Mouse (Mus musculus) lung, postnatal 0 days (tissue): ENCODE measurements around the gene Trf. TPM values are rescaled to one million over a fixed set of nuclear protein-coding genes. Genes with fewer than 3 reads are reported as not detected.

ENCODE experiments used
- ATAC-seq: fragments of 200-750 bp; cut with Nextera tagmentation; 2 replicates; pipeline ENCODE4 v1.8.0; 2017; ENCODE audit warnings: moderate library complexity
- DNase-seq: peaks from one replicate; pipeline ENCODE4 v3.0.0-alpha.2; 2016; ENCODE audit warnings: low spot score
- H3K27ac ChIP-seq: fragments of 300-500 bp; sonication (generic); 2 replicates; pipeline ENCODE4 v1.5.1; 2014; ENCODE audit warnings: antibody characterized with exemption, mild to moderate bottlenecking, low read length, mixed read lengths
- H3K27me3 ChIP-seq: fragments of 300-500 bp; sonication (generic); replicated peaks from 2 replicates; pipeline ENCODE4 v1.6.1; 2014; ENCODE audit warnings: low read length, mixed read lengths; ENCODE audit not compliant: insufficient read depth
- H3K36me3 ChIP-seq: fragments of 300-500 bp; sonication (generic); 2 replicates; pipeline ENCODE4 v1.6.1; 2014; ENCODE audit warnings: low read length, mixed read lengths; ENCODE audit not compliant: insufficient read depth
- H3K4me1 ChIP-seq: fragments of 300-500 bp; sonication (generic); 2 replicates; pipeline ENCODE4 v1.6.1; 2014; ENCODE audit warnings: antibody characterized with exemption, low read depth, low read length, mixed read lengths; ENCODE audit not compliant: insufficient read depth
- H3K4me2 ChIP-seq: fragments of 300-500 bp; sonication (generic); replicated peaks from 2 replicates; pipeline ENCODE4 v1.6.1; 2014; ENCODE audit warnings: low read depth, mild to moderate bottlenecking, low read length, moderate library complexity, mixed read lengths
- H3K4me3 ChIP-seq: fragments of 300-500 bp; sonication (generic); 2 replicates; pipeline ENCODE4 v1.5.1; 2014; ENCODE audit warnings: low read depth, low read length
- H3K9ac ChIP-seq: fragments of 300-500 bp; sonication (generic); replicated peaks from 2 replicates; pipeline ENCODE4 v1.6.1; 2014; ENCODE audit warnings: low read depth, mild to moderate bottlenecking
- H3K9me3 ChIP-seq: fragments of 300-500 bp; sonication (generic); 2 replicates; pipeline ENCODE4 v1.6.1; 2016; ENCODE audit warnings: low read length, mixed read lengths
- CTCF ChIP-seq: IDR thresholded peaks from 2 replicates; pipeline ENCODE4 v1.5.1; 2016; ENCODE audit warnings: antibody characterized with exemption, mild to moderate bottlenecking
- EP300 ChIP-seq: IDR thresholded peaks from 2 replicates; pipeline ENCODE4 v1.6.1; 2016; ENCODE audit warnings: antibody characterized with exemption, mild to moderate bottlenecking, control low read depth
- WGBS: fragments of 180-500 bp; shearing (Covaris S2); extraction: QIAGEN DNeasy Blood & Tissue Kit; methylation state at CpG from one replicate; pipeline ENCODE4 v1.1.7; 2014; 5-methylcytosine and 5-hydroxymethylcytosine counted together
- polyA plus RNA-seq: library from polyadenylated mRNA; unstranded; fragments of >200 nt; fragmentation: Nextera tagmentation; extraction: Ambion mirVana; gene quantifications from 2 replicates; pipeline ENCODE4 v1.2.1, GENCODE M21; 2015

Trf gene
- polyA plus RNA-seq, 1 experiment from 2014 or later = 670 TPM

- WGBS = 67% methylated on average over 5 of the region's 5 CpGs
- Histone ChIP-seq H3K9ac (no peak overlapping the region), H3K4me2 (no peak overlapping the region), H3K4me1 (no peaks in the 10 kb centered on the region), H3K9me3 (0 out of 2 replicates have a peak, but pooled peaks cover 3% of the 10 kb centered on the region), H3K4me3 (no peak overlapping the region), H3K27me3 (no peaks in the 10 kb centered on the region), H3K27ac (no peak overlapping the region), H3K36me3 (no peaks in the 10 kb centered on the region)
- ATAC-seq (no peak), DNase-seq (no peak)
- TF ChIP-seq CTCF (no peak), EP300 (no peak)
Observed at GRCm38 (mm10) chr9:103252906-103253305, 22.7 kb upstream of the Trf start.

- WGBS = 25% methylated on average over 4 of the region's 4 CpGs
- Histone ChIP-seq H3K27me3 (no peaks in the 10 kb centered on the region), H3K4me1 (no peaks in the 10 kb centered on the region), H3K9ac (no peak overlapping the region), H3K9me3 (0 out of 2 replicates have a peak, but pooled peaks cover 1% of the 10 kb centered on the region), H3K27ac (no peak overlapping the region), H3K36me3 (no peaks in the 10 kb centered on the region), H3K4me2 (no peak overlapping the region), H3K4me3 (no peak overlapping the region)
- ATAC-seq (no peak), DNase-seq (no peak)
- TF ChIP-seq EP300 = no peak
- TF ChIP-seq CTCF = no peak
Observed at GRCm38 (mm10) chr9:103248618-103249017, 18.4 kb upstream of the Trf start.

DNA sequence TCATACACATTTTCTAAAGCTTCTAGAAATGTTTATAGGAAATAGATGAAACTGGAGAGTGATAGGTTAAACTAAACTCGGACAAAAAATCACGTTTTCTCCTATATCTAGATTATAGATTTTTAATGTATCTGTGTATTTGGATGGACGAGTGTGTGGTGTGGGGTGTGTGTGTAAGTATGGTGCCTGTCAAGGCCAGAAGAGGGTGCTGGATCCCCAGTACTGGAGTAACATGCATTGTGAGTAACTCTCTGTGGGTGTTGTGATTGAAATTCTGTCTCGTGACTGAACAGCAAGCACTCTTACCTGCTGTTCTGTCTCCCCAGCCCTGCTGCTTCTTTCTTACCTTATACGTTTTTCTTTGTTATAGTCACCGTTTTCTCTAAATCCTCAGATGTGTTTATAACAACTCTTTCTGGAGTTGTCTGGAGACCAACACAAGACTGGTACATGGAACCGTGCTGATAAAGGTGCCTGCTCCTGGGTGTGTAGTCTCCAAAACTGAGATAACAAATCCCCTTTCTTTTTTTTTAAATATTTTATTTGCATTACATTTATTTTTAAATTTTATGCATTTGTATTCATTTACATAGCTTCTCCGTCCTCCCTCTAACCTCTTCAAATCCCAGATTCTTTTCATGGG lies 16.4 kb upstream of the Trf start:
- Histone ChIP-seq H3K9ac (no peak overlapping the region), H3K27me3 (no peaks in the 10 kb centered on the region), H3K4me3 (no peak overlapping the region), H3K4me1 (no peaks in the 10 kb centered on the region), H3K9me3 (no peaks in the 10 kb centered on the region), H3K4me2 (no peak overlapping the region), H3K36me3 (no peaks in the 10 kb centered on the region), H3K27ac (no peak overlapping the region)
- TF ChIP-seq EP300 (no peak), CTCF (peak; percentile 38)
- WGBS = 80% methylated on average over 8 of the region's 8 CpGs
- DNase-seq (no peak), ATAC-seq (no peak)

DNA sequence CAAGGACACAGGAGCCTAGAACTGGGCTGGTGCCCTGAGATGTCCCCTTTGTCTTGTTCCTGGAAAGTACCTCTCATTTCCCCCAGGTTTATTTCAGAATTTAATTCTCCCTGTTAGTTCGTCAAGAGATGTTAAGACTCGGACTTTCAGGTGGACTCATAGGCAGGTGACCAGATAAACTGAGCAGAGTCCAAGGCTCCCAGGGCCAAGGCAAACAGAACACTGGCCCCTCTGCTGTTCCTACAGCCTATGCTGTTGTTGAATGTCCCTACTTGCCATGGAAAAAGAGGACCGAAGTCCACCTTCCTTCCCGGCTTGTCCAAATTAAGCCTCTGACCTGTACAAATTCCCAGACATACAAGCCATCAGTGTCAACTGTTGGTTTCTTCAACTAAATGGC lies 13.4 kb upstream of the Trf start:
- Histone ChIP-seq H3K9ac (no peak overlapping the region), H3K4me3 (no peak overlapping the region), H3K36me3 (no peaks in the 10 kb centered on the region), H3K4me2 (no peak overlapping the region), H3K9me3 (no peaks in the 10 kb centered on the region), H3K27me3 (no peaks in the 10 kb centered on the region), H3K4me1 (no peaks in the 10 kb centered on the region), H3K27ac (no peak overlapping the region)
- DNase-seq = no peak
- 93% methylated on average over 4 of the region's 4 CpGs for WGBS
- no peak for ATAC-seq
- TF ChIP-seq CTCF = no peak
- no peak for TF ChIP-seq EP300

DNA sequence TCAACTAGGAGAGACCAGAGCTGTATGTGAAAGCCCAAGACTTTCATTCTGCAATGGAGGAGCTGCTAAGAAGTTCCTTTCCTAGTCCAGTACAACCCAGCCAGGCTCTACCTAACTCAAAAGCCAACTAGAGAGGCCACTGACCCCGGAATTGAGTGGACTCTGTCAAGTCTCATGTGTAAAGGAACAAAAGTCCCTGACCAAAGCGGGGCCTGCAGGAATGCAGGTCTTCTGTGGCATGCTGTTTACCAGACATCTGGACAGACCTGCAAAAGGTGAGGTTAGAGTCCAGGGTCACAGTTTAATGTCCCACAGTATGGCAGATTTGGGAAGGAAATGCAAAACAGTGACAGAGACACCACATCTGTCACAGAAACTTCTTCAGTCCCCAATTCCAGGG lies 11.0 kb upstream of the Trf start:
- Histone ChIP-seq H3K4me2 (no peak overlapping the region), H3K27me3 (no peaks in the 10 kb centered on the region), H3K27ac (no peak overlapping the region), H3K4me3 (no peak overlapping the region), H3K4me1 (no peaks in the 10 kb centered on the region), H3K9ac (no peak overlapping the region), H3K36me3 (no peaks in the 10 kb centered on the region), H3K9me3 (no peaks in the 10 kb centered on the region)
- no peak for TF ChIP-seq CTCF
- no peak for TF ChIP-seq EP300
- ATAC-seq (no peak), DNase-seq (no peak)
- WGBS = 77% methylated on average over 2 of the region's 2 CpGs

DNA sequence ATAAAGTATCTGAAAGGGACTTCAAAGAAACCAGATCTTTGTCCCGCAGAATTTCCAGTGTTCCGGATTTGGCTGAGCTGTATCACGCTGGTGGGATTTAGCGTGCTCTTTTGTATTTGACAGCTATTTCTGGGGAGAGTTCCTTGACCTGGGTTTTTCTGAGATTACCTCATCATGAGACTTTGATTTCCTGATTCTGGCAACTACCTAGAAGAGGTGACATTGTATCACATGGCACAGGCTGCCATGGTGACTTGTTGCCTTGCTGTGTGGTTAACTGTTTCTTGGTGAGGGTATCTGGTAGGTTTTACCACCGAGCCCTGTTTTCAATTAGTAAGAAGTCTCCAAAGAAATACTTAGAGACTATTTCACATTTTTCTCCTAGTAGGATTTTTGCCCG lies 9.2 kb upstream of the Trf start:
- TF ChIP-seq CTCF (no peak), EP300 (no peak)
- Histone ChIP-seq H3K4me2 (no peak overlapping the region), H3K27me3 (no peaks in the 10 kb centered on the region), H3K9me3 (no peaks in the 10 kb centered on the region), H3K4me3 (no peak overlapping the region), H3K9ac (no peak overlapping the region), H3K36me3 (no peaks in the 10 kb centered on the region), H3K27ac (no peak overlapping the region), H3K4me1 (peaks cover 6% of the 10 kb centered on the region; the same call in 1 of the 2 replicates)
- WGBS = 94% methylated on average over 6 of the region's 6 CpGs
- DNase-seq (no peak), ATAC-seq (no peak)
